Mouse (Mus musculus): Measurements from ENCODE around the gene Lexm. TPM values are rescaled to one million over a fixed set of nuclear protein-coding genes. Genes with fewer than 3 reads are reported as not detected.

The Lexm gene
- not detected in 2 replicates for polyA plus RNA-seq (2015; fragmentation: Nextera tagmentation; extraction: Ambion mirVana)

GRCm38 (mm10) chr4:106617056-106617455 is at the start of gene Lexm:
Lexm (minus strand) TSS chr4:106617241.
- Histone ChIP-seq H3K4me1 (ENCODE audit: control insufficient read depth, insufficient read depth, low read length) (peaks cover 7% of the 10 kb centered on the region), H3K9ac (ENCODE audit: low read length) (0 out of 2 replicates have a peak within 1 kb of the TSS, but pooled peaks have one; percentile 18), H3K27ac (ENCODE audit: low read length) (no peak within 1 kb of the TSS), H3K4me3 (replicated peaks; ENCODE audit: low read length) (peak within 1 kb of the TSS; percentile 21; the same call in 1 of the 2 replicates), H3K27me3 (ENCODE audit: control insufficient read depth, insufficient read depth, low read length) (0 out of 2 replicates have a peak, but pooled peaks cover 3% of the 10 kb centered on the region), H3K9me3 (replicated peaks; ENCODE audit: control insufficient read depth, low read length) (no peaks in the 10 kb centered on the region), H3K4me2 (ENCODE audit: low read depth, low read length) (peak within 1 kb of the TSS; percentile 48), H3K36me3 (ENCODE audit: control insufficient read depth, insufficient read depth, low read length) (no peaks in the 10 kb centered on the region)
- WGBS = under 1% methylated on average over 19 of the region's 19 CpGs
- ATAC-seq (ENCODE audit: insufficient read depth, low FRiP score) = no peak

- 95% methylated on average over 2 of the region's 2 CpGs for WGBS
- H3K27ac ChIP-seq (ENCODE audit: low read length) = no peak overlapping the region
- no peaks in the 10 kb centered on the region for H3K27me3 ChIP-seq (ENCODE audit: control insufficient read depth, insufficient read depth, low read length)
- H3K9ac ChIP-seq (ENCODE audit: low read length) = no peak overlapping the region
- H3K4me1 ChIP-seq (ENCODE audit: control insufficient read depth, insufficient read depth, low read length) = no peaks in the 10 kb centered on the region
- H3K36me3 ChIP-seq (ENCODE audit: control insufficient read depth, insufficient read depth, low read length) = peaks cover 41% of the 10 kb centered on the region
- H3K9me3 ChIP-seq (replicated peaks; ENCODE audit: control insufficient read depth, low read length) = no peaks in the 10 kb centered on the region
- no peak overlapping the region for H3K4me2 ChIP-seq (ENCODE audit: low read depth, low read length)
- H3K4me3 ChIP-seq (replicated peaks; ENCODE audit: low read length) = no peak overlapping the region
- ATAC-seq (ENCODE audit: insufficient read depth, low FRiP score) = no peak; the same call in 1 of the 2 replicates
Measured at GRCm38 (mm10) chr4:106666546-106666945, 49.5 kb upstream of the Lexm start.

GRCm38 (mm10) chr4:106665673-106666072 is 48.6 kb upstream of the Lexm start:
- Histone ChIP-seq H3K27me3 (ENCODE audit: control insufficient read depth, insufficient read depth, low read length) (no peaks in the 10 kb centered on the region), H3K9ac (ENCODE audit: low read length) (no peak overlapping the region), H3K4me2 (ENCODE audit: low read depth, low read length) (no peak overlapping the region), H3K36me3 (ENCODE audit: control insufficient read depth, insufficient read depth, low read length) (peaks cover 39% of the 10 kb centered on the region), H3K27ac (ENCODE audit: low read length) (no peak overlapping the region), H3K4me1 (ENCODE audit: control insufficient read depth, insufficient read depth, low read length) (no peaks in the 10 kb centered on the region), H3K4me3 (replicated peaks; ENCODE audit: low read length) (no peak overlapping the region), H3K9me3 (replicated peaks; ENCODE audit: control insufficient read depth, low read length) (no peaks in the 10 kb centered on the region)
- 90% methylated on average over 10 of the region's 10 CpGs for WGBS
- no peak for ATAC-seq (ENCODE audit: insufficient read depth, low FRiP score)

- Histone ChIP-seq H3K4me2 (ENCODE audit: low read depth, low read length) (no peak overlapping the region), H3K27ac (ENCODE audit: low read length) (no peak overlapping the region), H3K4me1 (ENCODE audit: control insufficient read depth, insufficient read depth, low read length) (no peaks in the 10 kb centered on the region), H3K9me3 (replicated peaks; ENCODE audit: control insufficient read depth, low read length) (no peaks in the 10 kb centered on the region), H3K4me3 (replicated peaks; ENCODE audit: low read length) (no peak overlapping the region), H3K36me3 (ENCODE audit: control insufficient read depth, insufficient read depth, low read length) (peaks cover 37% of the 10 kb centered on the region), H3K27me3 (ENCODE audit: control insufficient read depth, insufficient read depth, low read length) (no peaks in the 10 kb centered on the region), H3K9ac (ENCODE audit: low read length) (no peak overlapping the region)
- 95% methylated on average over 2 of the region's 2 CpGs for WGBS
- ATAC-seq (ENCODE audit: insufficient read depth, low FRiP score) = no peak
Measured at GRCm38 (mm10) chr4:106665269-106665668, 48.2 kb upstream of the Lexm start.

GRCm38 (mm10) chr4:106664697-106665096 is 47.7 kb upstream of the Lexm start:
- peaks cover 31% of the 10 kb centered on the region for H3K36me3 ChIP-seq (ENCODE audit: control insufficient read depth, insufficient read depth, low read length)
- no peak overlapping the region for H3K27ac ChIP-seq (ENCODE audit: low read length)
- 92% methylated on average over 6 of the region's 6 CpGs for whole genome bisulfite sequencing

GRCm38 (mm10) chr4:106663956-106664470 is 47.0 kb upstream of the Lexm start:
- H3K4me3 ChIP-seq (replicated peaks; ENCODE audit: low read length) = no peak overlapping the region
- H3K4me2 ChIP-seq (ENCODE audit: low read depth, low read length) = no peak overlapping the region
- WGBS = 82% methylated on average over 5 of the region's 5 CpGs
- no peaks in the 10 kb centered on the region for H3K4me1 ChIP-seq (ENCODE audit: control insufficient read depth, insufficient read depth, low read length)
- ATAC-seq (ENCODE audit: insufficient read depth, low FRiP score) = no peak
- H3K27me3 ChIP-seq (ENCODE audit: control insufficient read depth, insufficient read depth, low read length) = no peaks in the 10 kb centered on the region
- H3K36me3 ChIP-seq (ENCODE audit: control insufficient read depth, insufficient read depth, low read length) = peaks cover 29% of the 10 kb centered on the region
- H3K9me3 ChIP-seq (replicated peaks; ENCODE audit: control insufficient read depth, low read length) = no peaks in the 10 kb centered on the region
- H3K9ac ChIP-seq (ENCODE audit: low read length) = no peak overlapping the region
- no peak overlapping the region for H3K27ac ChIP-seq (ENCODE audit: low read length)

More at GRCm38 (mm10) chr4:106664697-106665096, 47.7 kb upstream of the Lexm start:
- H3K27me3 ChIP-seq (ENCODE audit: control insufficient read depth, insufficient read depth, low read length) = no peaks in the 10 kb centered on the region
- no peak for ATAC-seq (ENCODE audit: insufficient read depth, low FRiP score)
- no peaks in the 10 kb centered on the region for H3K4me1 ChIP-seq (ENCODE audit: control insufficient read depth, insufficient read depth, low read length)
- no peak overlapping the region for H3K4me2 ChIP-seq (ENCODE audit: low read depth, low read length)
- H3K9ac ChIP-seq (ENCODE audit: low read length) = no peak overlapping the region
- H3K4me3 ChIP-seq (replicated peaks; ENCODE audit: low read length) = no peak overlapping the region
- H3K9me3 ChIP-seq (replicated peaks; ENCODE audit: control insufficient read depth, low read length) = no peaks in the 10 kb centered on the region

GRCm38 (mm10) chr4:106655681-106656080 is 38.6 kb upstream of the Lexm start:
- Histone ChIP-seq H3K4me1 (ENCODE audit: control insufficient read depth, insufficient read depth, low read length) (peaks cover 7% of the 10 kb centered on the region; the same call in 1 of the 2 replicates), H3K9me3 (replicated peaks; ENCODE audit: control insufficient read depth, low read length) (no peaks in the 10 kb centered on the region), H3K36me3 (ENCODE audit: control insufficient read depth, insufficient read depth, low read length) (no peaks in the 10 kb centered on the region; the same call in 1 of the 2 replicates), H3K4me2 (ENCODE audit: low read depth, low read length) (no peak overlapping the region), H3K27ac (ENCODE audit: low read length) (no peak overlapping the region), H3K4me3 (replicated peaks; ENCODE audit: low read length) (no peak overlapping the region), H3K27me3 (ENCODE audit: control insufficient read depth, insufficient read depth, low read length) (no peaks in the 10 kb centered on the region), H3K9ac (ENCODE audit: low read length) (no peak overlapping the region)
- no peak for ATAC-seq (ENCODE audit: insufficient read depth, low FRiP score)
- 84% methylated on average over 10 of the region's 10 CpGs for WGBS

- Histone ChIP-seq H3K4me2 (ENCODE audit: low read depth, low read length) (no peak overlapping the region), H3K9ac (ENCODE audit: low read length) (no peak overlapping the region), H3K4me3 (replicated peaks; ENCODE audit: low read length) (no peak overlapping the region), H3K27ac (ENCODE audit: low read length) (no peak overlapping the region), H3K4me1 (ENCODE audit: control insufficient read depth, insufficient read depth, low read length) (peaks cover 7% of the 10 kb centered on the region; the same call in 1 of the 2 replicates), H3K36me3 (ENCODE audit: control insufficient read depth, insufficient read depth, low read length) (no peaks in the 10 kb centered on the region; the same call in 1 of the 2 replicates), H3K9me3 (replicated peaks; ENCODE audit: control insufficient read depth, low read length) (no peaks in the 10 kb centered on the region), H3K27me3 (ENCODE audit: control insufficient read depth, insufficient read depth, low read length) (no peaks in the 10 kb centered on the region)
- no peak for ATAC-seq (ENCODE audit: insufficient read depth, low FRiP score)
- 93% methylated on average over 15 of the region's 15 CpGs for WGBS
Measured at GRCm38 (mm10) chr4:106653051-106653450, 36.0 kb upstream of the Lexm start.

GRCm38 (mm10) chr4:106652546-106652945 is 35.5 kb upstream of the Lexm start:
- Histone ChIP-seq H3K4me2 (ENCODE audit: low read depth, low read length) (no peak overlapping the region), H3K9ac (ENCODE audit: low read length) (no peak overlapping the region), H3K27me3 (ENCODE audit: control insufficient read depth, insufficient read depth, low read length) (no peaks in the 10 kb centered on the region), H3K36me3 (ENCODE audit: control insufficient read depth, insufficient read depth, low read length) (no peaks in the 10 kb centered on the region; the same call in 1 of the 2 replicates), H3K9me3 (replicated peaks; ENCODE audit: control insufficient read depth, low read length) (no peaks in the 10 kb centered on the region), H3K4me3 (replicated peaks; ENCODE audit: low read length) (no peak overlapping the region), H3K27ac (ENCODE audit: low read length) (no peak overlapping the region), H3K4me1 (ENCODE audit: control insufficient read depth, insufficient read depth, low read length) (peaks cover 7% of the 10 kb centered on the region; the same call in 1 of the 2 replicates)
- WGBS = 88% methylated on average over 3 of the region's 3 CpGs
- no peak for ATAC-seq (ENCODE audit: insufficient read depth, low FRiP score)
